ENCODE assay signal across 11 mouse cellular contexts in the genomic region with DNA sequence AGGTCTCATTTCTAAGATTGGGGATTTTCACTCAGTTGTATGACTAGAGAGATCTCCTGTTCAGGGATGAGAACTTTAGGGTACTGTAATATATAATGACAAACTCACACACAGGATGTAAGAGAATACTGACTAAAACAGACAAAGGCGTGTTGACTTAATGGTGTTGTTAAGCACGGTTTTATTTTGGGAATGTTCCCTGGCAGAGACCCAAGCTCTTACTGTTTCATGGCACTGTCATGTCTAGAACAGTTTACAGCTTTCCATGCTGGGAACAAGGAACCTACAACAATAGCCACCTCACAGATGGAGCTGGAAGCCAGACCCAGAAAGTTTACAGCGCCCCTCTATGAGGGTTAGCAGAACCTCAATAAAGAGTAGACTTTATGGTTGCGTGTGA. TPM values are rescaled to one million over a fixed set of nuclear protein-coding genes. Genes with fewer than 3 reads are reported as not detected.
DNase-seq lines count a peak whose midpoint lies in the region; ATAC-seq lines count a peak whose summit lies in the region.
"Had no signal": no experiment of that assay in that cellular context is flagged by ENCODE, and none has a peak within 500 bp of the region (broad histone marks: within the 10 kb centered on the region; RNA-seq: fewer than 3 reads in every experiment).

No protein-coding gene starts in this region.

- no peak overlapping the region for H3K9ac ChIP-seq in kidney, embryonic 15.5 days
- H3K9ac ChIP-seq in embryonic facial prominence, embryonic 15.5 days, result no peak overlapping the region
- no peak overlapping the region for H3K9ac ChIP-seq in heart, embryonic 15.5 days
- 0 out of 2 replicates have a peak overlapping the region, but pooled peaks have one; percentile 35 for H3K9ac ChIP-seq in lung, embryonic 16.5 days (ENCODE audit: low read length)

- H3K36me3 ChIP-seq in kidney, embryonic 15.5 days, result no peaks in the 10 kb centered on the region
- H3K36me3 ChIP-seq in embryonic facial prominence, embryonic 15.5 days, result no peaks in the 10 kb centered on the region
- H3K36me3 ChIP-seq in heart, embryonic 15.5 days, result no peaks in the 10 kb centered on the region
- H3K36me3 ChIP-seq in lung, embryonic 16.5 days (ENCODE audit: control insufficient read depth, insufficient read depth, low read length), result no peaks in the 10 kb centered on the region

- 77% methylated on average over 4 of the region's 4 CpGs for WGBS in kidney, embryonic 15.5 days
- WGBS in embryonic facial prominence, embryonic 15.5 days, result 57% methylated on average over 4 of the region's 4 CpGs
- 55% methylated on average over 4 of the region's 4 CpGs for WGBS in heart, embryonic 15.5 days
- WGBS in lung, embryonic 16.5 days, result 47% methylated on average over 4 of the region's 4 CpGs

- H3K4me1 ChIP-seq in kidney, embryonic 15.5 days, result peaks cover 35% of the 10 kb centered on the region
- peaks cover 34% of the 10 kb centered on the region for H3K4me1 ChIP-seq in embryonic facial prominence, embryonic 15.5 days
- peaks cover 25% of the 10 kb centered on the region for H3K4me1 ChIP-seq in heart, embryonic 15.5 days (replicated peaks)
- peaks cover 21% of the 10 kb centered on the region for H3K4me1 ChIP-seq in lung, embryonic 16.5 days (replicated peaks; ENCODE audit: control insufficient read depth, insufficient read depth, low read length)

- no peak for DNase-seq in kidney, adult 8-10 months
- no peak for DNase-seq in retina, postnatal 1 day
- no peak for DNase-seq in urinary bladder, postnatal 14 days (ENCODE audit: low spot score)
- no peak for DNase-seq in thymus, postnatal 36 days
- DNase-seq: adrenal gland, postnatal 36 days had no signal

- no peak overlapping the region for H3K4me3 ChIP-seq in kidney, embryonic 15.5 days (replicated peaks)
- H3K4me3 ChIP-seq in embryonic facial prominence, embryonic 15.5 days (replicated peaks), result no peak overlapping the region
- no peak overlapping the region for H3K4me3 ChIP-seq in heart, embryonic 15.5 days
- no peak overlapping the region for H3K4me3 ChIP-seq in lung, embryonic 16.5 days (ENCODE audit: low read length)

- H3K4me2 ChIP-seq in kidney, embryonic 15.5 days, result no peak overlapping the region
- H3K4me2 ChIP-seq in embryonic facial prominence, embryonic 15.5 days (replicated peaks), result no peak overlapping the region
- no peak overlapping the region for H3K4me2 ChIP-seq in heart, embryonic 15.5 days
- H3K4me2 ChIP-seq in lung, embryonic 16.5 days (ENCODE audit: low read depth, low read length), result no peak overlapping the region

- no peak for ATAC-seq in kidney, embryonic 15.5 days (replicated peaks; ENCODE audit: low FRiP score)
- ATAC-seq in embryonic facial prominence, embryonic 15.5 days (ENCODE audit: insufficient number of reproducible peaks, low FRiP score, low TSS enrichment, low read depth), result no peak
- no peak for ATAC-seq in heart, embryonic 15.5 days (replicated peaks; ENCODE audit: insufficient number of reproducible peaks, insufficient read depth, low FRiP score, low read depth)
- ATAC-seq in lung, embryonic 16.5 days (ENCODE audit: low read depth), result peak; percentile 29

- H3K9me3 ChIP-seq in kidney, embryonic 15.5 days (replicated peaks), result no peaks in the 10 kb centered on the region
- no peaks in the 10 kb centered on the region for H3K9me3 ChIP-seq in embryonic facial prominence, embryonic 15.5 days (replicated peaks)
- no peaks in the 10 kb centered on the region for H3K9me3 ChIP-seq in heart, embryonic 15.5 days (replicated peaks)
- H3K9me3 ChIP-seq in lung, embryonic 16.5 days (ENCODE audit: control insufficient read depth, low read length), result no peaks in the 10 kb centered on the region

- H3K27me3 ChIP-seq in kidney, embryonic 15.5 days, result no peaks in the 10 kb centered on the region
- no peaks in the 10 kb centered on the region for H3K27me3 ChIP-seq in embryonic facial prominence, embryonic 15.5 days
- H3K27me3 ChIP-seq in heart, embryonic 15.5 days, result no peaks in the 10 kb centered on the region
- H3K27me3 ChIP-seq in lung, embryonic 16.5 days (ENCODE audit: control insufficient read depth, insufficient read depth, low read depth, low read length), result no peaks in the 10 kb centered on the region

- H3K27ac ChIP-seq in kidney, embryonic 15.5 days, result peak overlapping the region; percentile 49; the same call in 1 of the 2 replicates
- peak overlapping the region; percentile 74 for H3K27ac ChIP-seq in embryonic facial prominence, embryonic 15.5 days (replicated peaks)
- peak overlapping the region; percentile 77 for H3K27ac ChIP-seq in heart, embryonic 15.5 days
- peak overlapping the region; percentile 95 for H3K27ac ChIP-seq in lung, embryonic 16.5 days (ENCODE audit: low read length)

RNA-seq across cellular contexts. Expression of a gene that starts 2.4 kb away (rescaled TPM):
- 47.6 and 68.2 TPM in 2 replicates for polyA plus RNA-seq in kidney, embryonic 15.5 days (2015; fragmentation: Nextera tagmentation; extraction: Ambion mirVana)
- 107 and 117 TPM in 2 replicates for polyA plus RNA-seq in embryonic facial prominence, embryonic 15.5 days (2015; fragmentation: Nextera tagmentation; extraction: Ambion mirVana)
- polyA plus RNA-seq in heart, embryonic 15.5 days (2015; fragmentation: Nextera tagmentation; extraction: Ambion mirVana), result 113 and 115 TPM in 2 replicates
- polyA plus RNA-seq in lung, embryonic 16.5 days (2015; fragmentation: Nextera tagmentation; extraction: Ambion mirVana), result 433 and 435 TPM in 2 replicates

RNA-seq across cellular contexts. Expression of a gene that starts 38.5 kb away (rescaled TPM):
- 0.38 TPM in 1 of 2 replicates, not detected in the other for polyA plus RNA-seq in kidney, embryonic 15.5 days (2015; fragmentation: Nextera tagmentation; extraction: Ambion mirVana)
- 0.35 TPM in 1 of 2 replicates, not detected in the other for polyA plus RNA-seq in embryonic facial prominence, embryonic 15.5 days (2015; fragmentation: Nextera tagmentation; extraction: Ambion mirVana)
- polyA plus RNA-seq in heart, embryonic 15.5 days (2015; fragmentation: Nextera tagmentation; extraction: Ambion mirVana), result 0.35 TPM in 1 of 2 replicates, not detected in the other
- not detected in 2 replicates for polyA plus RNA-seq in lung, embryonic 16.5 days (2015; fragmentation: Nextera tagmentation; extraction: Ambion mirVana)
- polyA plus RNA-seq: embryonic facial prominence, embryonic 11.5 days; liver, embryonic 16.5 days had no signal

RNA-seq across cellular contexts. Expression of a gene that starts 54.6 kb away (rescaled TPM):
- polyA plus RNA-seq in kidney, embryonic 15.5 days (2015; fragmentation: Nextera tagmentation; extraction: Ambion mirVana), result not detected in 2 replicates
- polyA plus RNA-seq in embryonic facial prominence, embryonic 15.5 days (2015; fragmentation: Nextera tagmentation; extraction: Ambion mirVana), result 0.04 TPM in 1 of 2 replicates, not detected in the other
- not detected in 2 replicates for polyA plus RNA-seq in heart, embryonic 15.5 days (2015; fragmentation: Nextera tagmentation; extraction: Ambion mirVana)
- 0.06 TPM in 1 of 2 replicates, not detected in the other for polyA plus RNA-seq in lung, embryonic 16.5 days (2015; fragmentation: Nextera tagmentation; extraction: Ambion mirVana)
- polyA plus RNA-seq: embryonic facial prominence, embryonic 11.5 days; liver, embryonic 16.5 days had no signal
